Mouse (Mus musculus) C2C12 (cell line): ENCODE results near the gene Cyyr1. TPM values are rescaled to one million over a fixed set of nuclear protein-coding genes. Genes with fewer than 3 reads are reported as not detected.

ENCODE experiments used
- H3K27me3 ChIP-seq: one replicate; pipeline ENCODE4 v1.6.1; 2011; ENCODE audit not compliant: control insufficient read depth, insufficient read depth, insufficient read length
- H3K36me3 ChIP-seq: one replicate; pipeline ENCODE4 v1.6.1; 2011; ENCODE audit not compliant: control insufficient read depth, insufficient read depth
- H3K4me3 ChIP-seq: one replicate; pipeline ENCODE4 v1.5.1; 2011; ENCODE audit warnings: mild to moderate bottlenecking, control low read depth; ENCODE audit not compliant: poor library complexity, insufficient read depth, severe bottlenecking
- H3K79me2 ChIP-seq: one replicate; pipeline ENCODE4 v1.6.1; 2011; ENCODE audit not compliant: control insufficient read depth, insufficient read depth
- H3K79me3 ChIP-seq: one replicate; pipeline ENCODE4 v1.6.1; 2011; ENCODE audit warnings: low read depth, control low read depth
- H3ac ChIP-seq: one replicate; pipeline ENCODE3; 2011; ENCODE audit warnings: low read depth; ENCODE audit not compliant: control insufficient read depth, insufficient read length
- CEBPB ChIP-seq: IDR thresholded peaks from one replicate; pipeline ENCODE4 v1.6.1; 2011; ENCODE audit warnings: low read depth, mild to moderate bottlenecking, control low read depth, moderate library complexity
- CTCF ChIP-seq: IDR thresholded peaks from one replicate; pipeline ENCODE4 v1.5.1; 2011; ENCODE audit not compliant: control insufficient read depth, insufficient read depth, insufficient read length
- FOSL1 ChIP-seq: IDR thresholded peaks from one replicate; pipeline ENCODE4 v1.8.0; 2011; ENCODE audit warnings: mild to moderate bottlenecking, low read length; ENCODE audit not compliant: poor library complexity, insufficient read depth, severe bottlenecking
- MAX ChIP-seq: IDR thresholded peaks from one replicate; pipeline ENCODE4 v1.6.1; 2011; ENCODE audit warnings: mild to moderate bottlenecking, control low read depth
- MYOD1 ChIP-seq: IDR thresholded peaks from one replicate; pipeline ENCODE4 v1.6.1; 2011; ENCODE audit warnings: low read depth; ENCODE audit not compliant: control insufficient read depth, insufficient read length
- MYOG ChIP-seq: IDR thresholded peaks from one replicate; pipeline ENCODE4 v1.6.1; 2011; ENCODE audit not compliant: control insufficient read depth, insufficient read length; ENCODE audit errors: extremely low read depth
- USF1 ChIP-seq: IDR thresholded peaks from one replicate; pipeline ENCODE4 v1.6.1; 2011; ENCODE audit warnings: low read depth, mild to moderate bottlenecking, control low read depth, moderate library complexity
- polyA plus RNA-seq: library from polyadenylated mRNA; unstranded; fragments of >200 nt; fragmentation: generic; extraction: Trizol; gene quantifications from one replicate; pipeline ENCODE4 v1.2.1, GENCODE M21; 2012; ENCODE audit warnings: missing spikeins

Gene Cyyr1
- polyA plus RNA-seq, 1 experiment = 0.01 TPM

- Histone ChIP-seq H3K36me3 (no peaks in the 10 kb centered on the region), H3K79me2 (no peaks in the 10 kb centered on the region), H3K27me3 (no peaks in the 10 kb centered on the region), H3ac (no peak overlapping the region), H3K4me3 (no peak overlapping the region), H3K79me3 (no peaks in the 10 kb centered on the region)
- TF ChIP-seq USF1 (no peak), MAX (no peak), MYOD1 (no peak), CTCF (no peak), CEBPB (no peak), FOSL1 (no peak), MYOG (no peak)
Observed at GRCm38 (mm10) chr16:85386801-85387200, 166.4 kb downstream of the Cyyr1 start.

Other genes starting within 250 kb of the Cyyr1 start
- gene Adamts1, start 249.7 kb upstream of the Cyyr1 start, polyA plus RNA-seq = 1.8 TPM